Mouse (Mus musculus) midbrain, embryonic 15.5 days (tissue): ENCODE data around the gene Ifngr2. TPM values are rescaled to one million over a fixed set of nuclear protein-coding genes. Genes with fewer than 3 reads are reported as not detected.

ENCODE experiments used
- ATAC-seq: fragments of 200-750 bp; cut with Nextera tagmentation; replicated peaks from 2 replicates; pipeline ENCODE4 v1.8.0; 2017; ENCODE audit warnings: moderate TSS enrichment
- H3K27ac ChIP-seq: fragments of 300-500 bp; sonication (generic); 2 replicates; pipeline ENCODE4 v1.5.1; 2015; ENCODE audit warnings: mild to moderate bottlenecking, inconsistent platforms
- H3K27me3 ChIP-seq: fragments of 300-500 bp; sonication (generic); replicated peaks from 2 replicates; pipeline ENCODE4 v1.6.1; 2015; ENCODE audit warnings: inconsistent platforms
- H3K36me3 ChIP-seq: fragments of 300-500 bp; sonication (generic); replicated peaks from 2 replicates; pipeline ENCODE4 v1.6.1; 2015; ENCODE audit warnings: inconsistent platforms
- H3K4me1 ChIP-seq: fragments of 300-500 bp; sonication (generic); 2 replicates; pipeline ENCODE4 v1.6.1; 2015; ENCODE audit warnings: inconsistent platforms
- H3K4me2 ChIP-seq: fragments of 300-500 bp; sonication (generic); 2 replicates; pipeline ENCODE4 v1.6.1; 2015; ENCODE audit warnings: inconsistent platforms, mild to moderate bottlenecking, moderate library complexity
- H3K4me3 ChIP-seq: fragments of 300-500 bp; sonication (generic); 2 replicates; pipeline ENCODE4 v1.5.1; 2015; ENCODE audit warnings: mild to moderate bottlenecking, inconsistent platforms
- H3K9ac ChIP-seq: fragments of 300-500 bp; sonication (generic); 2 replicates; pipeline ENCODE4 v1.6.1; 2015; ENCODE audit warnings: mild to moderate bottlenecking, inconsistent platforms
- H3K9me3 ChIP-seq: fragments of 300-500 bp; sonication (generic); 2 replicates; pipeline ENCODE4 v1.6.1; 2016; ENCODE audit warnings: inconsistent platforms
- WGBS: fragments of 180-500 bp; shearing (Covaris S2); methylation state at CpG from one replicate; pipeline ENCODE4 v1.1.7; 2015; ENCODE audit warnings: mixed read lengths; 5-methylcytosine and 5-hydroxymethylcytosine counted together
- microRNA-seq: library from miRNA; unstranded; fragments of <30 nt; microRNA quantifications from one replicate; pipeline ENCODE4, GENCODE M21; 2016
- polyA plus RNA-seq: library from polyadenylated mRNA; unstranded; fragments of >200 nt; fragmentation: Nextera tagmentation; extraction: Ambion mirVana; gene quantifications from 2 replicates; pipeline ENCODE4 v1.2.1, GENCODE M21; 2015

Gene Ifngr2
- polyA plus RNA-seq, 1 experiment from 2014 or later = 94.2 TPM

DNA sequence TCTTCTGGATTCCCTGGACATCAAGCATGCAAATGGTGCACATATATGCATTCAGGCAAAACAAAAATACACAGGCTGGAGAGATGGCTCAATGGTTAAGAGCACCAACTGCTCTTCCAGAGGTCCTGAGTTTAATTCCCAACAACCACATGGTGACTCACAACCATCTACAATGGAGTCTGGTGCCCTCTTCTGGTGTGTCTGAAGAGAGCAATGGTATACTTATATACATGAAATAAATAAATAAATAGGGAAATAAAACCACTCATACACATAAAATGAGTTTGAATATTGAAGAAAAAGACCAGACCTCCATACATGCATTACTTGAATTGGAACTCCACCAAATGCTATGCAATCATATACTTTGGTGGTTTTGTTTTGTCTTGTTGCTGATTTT is 52.4 kb downstream of the Ifngr2 start:
- H3K27ac ChIP-seq = no peak overlapping the region
- no peak for ATAC-seq
- H3K9me3 ChIP-seq = no peaks in the 10 kb centered on the region

DNA sequence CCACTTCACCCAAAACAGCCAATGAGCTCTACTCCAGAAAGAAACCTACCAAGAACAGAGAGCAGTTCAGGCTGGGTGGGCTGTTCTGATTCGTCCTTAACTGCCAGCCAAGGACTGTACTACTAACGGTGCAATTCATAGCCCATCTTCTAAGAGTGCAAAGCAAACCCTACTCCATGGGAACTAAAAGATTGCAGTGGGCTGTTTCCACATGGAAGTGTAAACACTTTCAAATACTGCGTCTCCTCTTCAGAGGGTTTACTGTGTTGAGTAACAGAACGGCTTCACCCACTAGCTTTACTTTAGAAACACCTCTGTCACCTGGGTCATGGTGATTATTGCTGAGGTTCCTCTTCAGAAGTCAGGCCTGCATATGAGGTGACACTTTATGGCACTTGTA is 54.2 kb downstream of the Ifngr2 start:
- no peak overlapping the region for H3K4me3 ChIP-seq
- 91% methylated on average over 4 of the region's 4 CpGs for WGBS
- H3K4me1 ChIP-seq = peaks cover 7% of the 10 kb centered on the region
- no peak overlapping the region for H3K4me2 ChIP-seq
- no peaks in the 10 kb centered on the region for H3K9me3 ChIP-seq
- 0 out of 2 replicates have a peak, but pooled peaks cover 4% of the 10 kb centered on the region for H3K27me3 ChIP-seq
- H3K27ac ChIP-seq = no peak overlapping the region
- no peaks in the 10 kb centered on the region for H3K36me3 ChIP-seq
- H3K9ac ChIP-seq = no peak overlapping the region
- no peak for ATAC-seq

More for the DNA sequence above, 52.4 kb downstream of the Ifngr2 start:
- Histone ChIP-seq H3K4me2 (no peak overlapping the region), H3K9ac (no peak overlapping the region), H3K27me3 (0 out of 2 replicates have a peak, but pooled peaks cover 4% of the 10 kb centered on the region), H3K4me3 (no peak overlapping the region), H3K36me3 (no peaks in the 10 kb centered on the region), H3K4me1 (peaks cover 9% of the 10 kb centered on the region)

DNA sequence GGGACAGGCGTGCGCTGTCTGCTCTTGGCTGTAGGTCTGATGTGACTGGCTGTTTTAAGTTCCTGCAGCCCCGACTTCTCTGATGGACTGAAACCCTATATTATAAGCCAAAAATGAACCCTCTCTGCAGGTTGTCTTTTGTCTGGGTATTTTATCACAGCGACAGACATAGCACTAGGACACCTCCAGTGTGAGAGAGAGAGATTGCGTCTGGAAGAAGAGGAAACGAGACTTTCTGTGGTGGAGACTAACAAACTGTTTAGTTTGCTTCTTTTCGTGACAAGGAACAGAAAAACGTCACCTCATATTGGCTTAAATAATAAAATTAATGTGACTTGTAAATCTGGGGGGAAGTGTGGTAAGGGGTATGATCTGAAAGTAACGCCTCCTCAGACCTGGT is 54.8 kb downstream of the Ifngr2 start:
- 83% methylated on average over 9 of the region's 9 CpGs for WGBS
- Histone ChIP-seq H3K36me3 (no peaks in the 10 kb centered on the region), H3K27me3 (0 out of 2 replicates have a peak, but pooled peaks cover 4% of the 10 kb centered on the region), H3K4me3 (no peak overlapping the region), H3K9ac (no peak overlapping the region), H3K4me1 (peaks cover 3% of the 10 kb centered on the region), H3K4me2 (no peak overlapping the region), H3K27ac (no peak overlapping the region), H3K9me3 (no peaks in the 10 kb centered on the region)
- ATAC-seq = no peak

DNA sequence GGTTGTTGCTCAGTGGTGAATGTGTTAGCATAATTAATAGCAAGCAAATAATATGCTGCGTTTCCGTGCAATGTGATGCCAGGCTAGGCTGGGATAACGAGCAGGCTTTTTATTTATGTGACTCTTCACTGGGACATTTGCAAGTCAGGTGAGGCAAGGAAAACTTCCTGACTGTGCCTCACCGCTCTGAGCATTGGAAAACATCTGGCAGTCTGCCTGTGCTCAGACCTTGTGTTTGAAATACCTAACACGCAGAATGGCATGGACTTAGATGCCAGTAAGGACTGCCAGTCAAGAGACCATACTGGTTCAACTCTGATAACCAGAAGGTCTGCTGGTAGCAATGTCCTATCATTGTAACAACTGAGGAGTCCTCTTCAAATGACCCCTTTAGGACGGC is 58.3 kb downstream of the Ifngr2 start:
- Histone ChIP-seq H3K9ac (no peak overlapping the region), H3K4me2 (no peak overlapping the region), H3K9me3 (no peaks in the 10 kb centered on the region), H3K27ac (no peak overlapping the region), H3K36me3 (no peaks in the 10 kb centered on the region), H3K4me1 (no peaks in the 10 kb centered on the region), H3K4me3 (no peak overlapping the region), H3K27me3 (no peaks in the 10 kb centered on the region)
- 81% methylated on average over 6 of the region's 6 CpGs for WGBS
- ATAC-seq = no peak

DNA sequence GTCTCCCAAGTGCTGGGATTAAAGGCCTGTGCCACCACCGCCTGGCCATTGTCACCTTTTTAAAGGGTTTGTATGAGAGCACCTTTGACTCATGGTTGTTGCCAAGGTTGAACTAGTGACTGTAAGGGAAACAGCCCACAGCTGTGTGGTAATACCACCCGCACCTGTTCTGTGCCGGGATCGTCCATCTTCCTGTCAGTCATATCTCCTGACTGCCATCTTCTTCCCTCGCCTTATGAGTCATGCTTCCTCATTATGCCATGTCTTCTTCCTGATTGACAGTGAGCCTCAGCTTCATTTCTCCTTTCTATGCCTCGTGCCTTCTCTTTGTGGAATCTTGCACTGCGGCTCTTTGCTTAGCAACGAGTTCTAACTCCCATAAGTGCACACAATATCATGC is 60.1 kb downstream of the Ifngr2 start:
- 93% methylated on average over 8 of the region's 8 CpGs for WGBS
- Histone ChIP-seq H3K9me3 (no peaks in the 10 kb centered on the region), H3K4me3 (no peak overlapping the region), H3K27me3 (no peaks in the 10 kb centered on the region), H3K4me2 (no peak overlapping the region), H3K27ac (no peak overlapping the region), H3K9ac (no peak overlapping the region), H3K36me3 (no peaks in the 10 kb centered on the region), H3K4me1 (no peaks in the 10 kb centered on the region)
- ATAC-seq = no peak

DNA sequence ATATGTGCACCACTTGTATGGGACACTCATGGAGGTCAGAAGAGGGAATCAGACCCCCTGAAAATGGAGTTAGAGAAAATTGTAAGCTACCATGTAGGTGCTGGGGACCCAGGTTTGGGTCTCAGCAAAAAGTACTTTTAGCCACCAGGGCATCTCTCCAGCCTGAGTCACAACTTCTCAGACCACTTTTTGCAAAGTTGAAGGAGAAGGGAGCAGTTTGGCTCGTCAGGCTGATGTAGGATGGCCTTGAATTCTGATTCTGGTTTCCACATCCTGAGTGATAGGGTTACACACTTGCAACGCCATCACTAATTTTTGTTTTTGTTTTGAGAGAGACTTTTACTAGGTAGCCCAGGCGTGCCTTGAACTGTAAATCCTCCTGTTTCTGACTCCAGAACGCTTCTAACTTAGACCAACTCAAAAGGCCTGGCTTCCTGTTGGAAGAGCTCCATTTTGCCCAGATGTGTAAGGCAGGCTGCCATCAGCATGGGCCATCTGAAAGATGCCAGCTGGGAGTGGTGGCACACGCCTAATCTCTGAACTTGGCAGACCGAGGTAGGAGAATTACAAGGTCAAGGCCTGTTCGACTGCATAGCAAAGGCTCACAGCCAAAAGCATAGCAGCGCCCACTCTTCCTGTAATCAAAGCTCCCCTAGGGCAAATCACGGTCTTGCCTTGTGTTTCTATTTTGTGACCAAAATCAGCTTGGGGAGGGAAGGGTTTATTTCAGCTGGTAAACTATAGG is 62.8 kb downstream of the Ifngr2 start:
- Histone ChIP-seq H3K36me3 (no peaks in the 10 kb centered on the region), H3K9me3 (no peaks in the 10 kb centered on the region), H3K27ac (no peak overlapping the region), H3K4me3 (no peak overlapping the region), H3K27me3 (no peaks in the 10 kb centered on the region), H3K4me1 (no peaks in the 10 kb centered on the region), H3K9ac (no peak overlapping the region), H3K4me2 (no peak overlapping the region)
- ATAC-seq = no peak
- 80% methylated on average over 9 of the region's 9 CpGs for WGBS

DNA sequence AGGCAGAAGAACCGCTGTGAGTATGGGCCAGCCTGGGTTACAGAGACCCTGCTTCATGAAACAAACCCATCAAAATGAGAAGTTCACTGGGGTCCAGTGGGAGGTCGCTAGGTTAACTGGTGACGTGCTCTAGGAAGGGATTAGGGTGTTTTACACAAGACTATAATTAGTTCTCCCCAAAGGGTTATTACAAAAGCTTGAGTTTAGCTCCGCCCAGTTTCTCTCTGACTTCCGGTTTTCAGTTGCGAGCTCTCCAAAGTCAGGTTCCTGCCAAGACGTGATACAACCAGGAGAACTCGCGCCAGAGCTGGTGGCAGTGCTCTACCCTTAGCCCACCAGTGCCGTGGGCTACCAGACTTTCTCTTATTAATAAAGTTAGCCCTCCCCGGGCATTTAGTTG is 64.4 kb downstream of the Ifngr2 start:
- Histone ChIP-seq H3K27ac (no peak overlapping the region), H3K4me2 (no peak overlapping the region), H3K36me3 (no peaks in the 10 kb centered on the region), H3K9ac (no peak overlapping the region), H3K27me3 (no peaks in the 10 kb centered on the region), H3K4me1 (no peaks in the 10 kb centered on the region), H3K4me3 (no peak overlapping the region), H3K9me3 (no peaks in the 10 kb centered on the region)
- 72% methylated on average over 11 of the region's 11 CpGs for WGBS
- ATAC-seq = no peak

DNA sequence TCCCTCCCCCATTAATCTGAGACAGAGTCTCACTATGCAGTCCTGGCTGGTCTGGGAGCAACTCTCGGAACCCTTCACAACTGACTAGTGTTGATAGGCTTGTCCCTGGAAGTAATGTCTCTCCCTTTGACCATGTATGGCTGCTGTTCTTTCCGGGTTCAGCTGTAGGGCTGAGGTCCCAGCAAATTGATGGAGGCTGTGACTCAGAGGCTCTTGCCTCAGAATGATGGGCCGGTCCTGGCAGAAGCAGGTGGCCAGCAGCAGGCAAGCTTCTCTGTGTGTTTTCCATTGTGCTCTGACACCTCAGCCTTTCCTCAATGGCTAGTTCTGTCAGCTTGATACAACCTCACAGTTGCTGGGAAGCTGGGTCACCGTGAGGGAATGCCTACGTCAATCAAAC is 65.7 kb downstream of the Ifngr2 start:
- Histone ChIP-seq H3K9me3 (no peaks in the 10 kb centered on the region), H3K36me3 (no peaks in the 10 kb centered on the region), H3K4me1 (no peaks in the 10 kb centered on the region), H3K4me2 (no peak overlapping the region), H3K27ac (no peak overlapping the region), H3K4me3 (no peak overlapping the region), H3K9ac (no peak overlapping the region), H3K27me3 (no peaks in the 10 kb centered on the region)
- 81% methylated on average over 5 of the region's 5 CpGs for WGBS
- ATAC-seq = no peak

DNA sequence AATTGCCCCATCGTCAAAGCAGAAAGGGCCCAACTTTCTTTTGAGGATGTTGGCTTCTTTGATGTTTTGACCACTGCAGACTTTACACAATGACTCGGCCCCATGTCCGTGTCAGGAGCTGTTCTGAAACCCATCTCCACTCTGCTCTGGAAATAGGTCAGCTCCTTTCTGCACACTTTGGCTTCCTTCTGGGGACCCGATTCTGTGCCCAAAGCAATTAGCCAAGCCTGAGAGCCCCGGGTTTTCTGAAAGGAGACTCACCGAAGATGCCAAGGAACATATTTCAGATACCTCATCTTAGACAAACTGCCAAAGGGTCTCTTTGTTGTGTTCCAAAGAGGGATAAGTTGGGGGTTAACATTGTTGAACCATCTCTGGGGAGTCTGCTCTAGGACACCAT is 67.7 kb downstream of the Ifngr2 start:
- H3K27me3 ChIP-seq = no peaks in the 10 kb centered on the region
- H3K4me2 ChIP-seq = no peak overlapping the region
- no peak for ATAC-seq
- H3K4me1 ChIP-seq = peaks cover 6% of the 10 kb centered on the region; the same call in 1 of the 2 replicates
- H3K9ac ChIP-seq = no peak overlapping the region
- no peaks in the 10 kb centered on the region for H3K9me3 ChIP-seq
- H3K36me3 ChIP-seq = no peaks in the 10 kb centered on the region
- 86% methylated on average over 6 of the region's 6 CpGs for WGBS
- H3K27ac ChIP-seq = no peak overlapping the region
- H3K4me3 ChIP-seq = no peak overlapping the region

Small RNA genes within 50 kb of the gene (microRNA-seq; reads per million reads assigned to microRNA genes)
- gene Mir6367 = not detected

Other genes starting within 250 kb of the Ifngr2 start
- 33.5 and 36.7 TPM in 2 replicates for gene Ifnar2, start 174.3 kb upstream of the Ifngr2 start, polyA plus RNA-seq
- gene Gm21970, start 155.4 kb upstream of the Ifngr2 start, polyA plus RNA-seq = not detected in 2 replicates
- gene Il10rb, start 140.9 kb upstream of the Ifngr2 start, polyA plus RNA-seq = 11.7 and 11.9 TPM in 2 replicates
- gene Ifnar1, start 61.8 kb upstream of the Ifngr2 start, polyA plus RNA-seq = 53.4 and 54.7 TPM in 2 replicates
- gene Tmem50b, start 50.7 kb downstream of the Ifngr2 start, polyA plus RNA-seq = 79.4 and 81.6 TPM in 2 replicates
- 7.1 and 7.8 TPM in 2 replicates for gene Dnajc28, start 72.0 kb downstream of the Ifngr2 start, polyA plus RNA-seq
- 60.7 and 62.0 TPM in 2 replicates for gene Gart, start 99.9 kb downstream of the Ifngr2 start, polyA plus RNA-seq
- 118 and 128 TPM in 2 replicates for gene Son, start 100.4 kb downstream of the Ifngr2 start, polyA plus RNA-seq
- gene Donson, start 141.7 kb downstream of the Ifngr2 start, polyA plus RNA-seq = 19.8 and 20.5 TPM in 2 replicates
- 115 and 127 TPM in 2 replicates for gene Cryzl1, start 181.9 kb downstream of the Ifngr2 start, polyA plus RNA-seq
- gene Itsn1, start 182.2 kb downstream of the Ifngr2 start, polyA plus RNA-seq = 63.5 and 68.6 TPM in 2 replicates